Mouse (Mus musculus) lung, adult 18-20 months (tissue): ENCODE data around the gene Smap2.

Experiments
- DNase-seq, 2 experiments: peaks; one replicate each; pipeline ENCODE4 v3.0.0; 2022; ENCODE audit warnings: mixed read lengths in 2 of 2

Smap2 gene

GRCm38 (mm10) chr4:120974711-120975427 lies 42.2 kb downstream of the Smap2 start:
- DNase-seq: peak; percentile 33 to 50

- DNase-seq: no peak
Measured at GRCm38 (mm10) chr4:120971842-120972241, 45.2 kb downstream of the Smap2 start.

- DNase-seq: peak; percentile 14 to 15
Measured at GRCm38 (mm10) chr4:120969382-120970146, 47.5 kb downstream of the Smap2 start.

GRCm38 (mm10) chr4:120968486-120968885 lies 48.6 kb downstream of the Smap2 start:
- no peak for DNase-seq

GRCm38 (mm10) chr4:120955586-120955985 lies 61.5 kb downstream of the Smap2 start:
- no peak for DNase-seq

DNA sequence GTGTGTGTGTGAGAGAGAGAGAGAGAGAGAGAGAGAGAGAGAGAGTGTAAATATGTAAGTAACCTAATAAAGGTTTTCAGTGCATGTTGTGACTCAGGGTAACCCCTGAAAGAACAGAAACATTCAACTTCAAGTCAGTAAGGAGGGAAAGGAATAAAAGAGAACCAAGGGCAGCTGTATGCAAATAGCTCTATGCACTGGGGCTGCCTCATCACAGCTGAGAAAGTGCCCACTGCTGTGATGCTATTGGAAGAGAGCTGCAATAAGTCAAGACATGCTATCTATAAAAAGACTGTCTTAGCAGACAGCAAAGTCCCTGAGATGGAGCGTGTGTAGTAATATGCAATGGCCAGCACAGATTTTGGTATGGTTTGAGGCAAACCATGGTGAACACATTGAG lies 63.4 kb downstream of the Smap2 start:
- no peak for DNase-seq

- DNase-seq: no peak
Measured at GRCm38 (mm10) chr4:120953038-120953437, 64.0 kb downstream of the Smap2 start.

GRCm38 (mm10) chr4:120952163-120952562 lies 64.9 kb downstream of the Smap2 start:
- peak; percentile 7 to 30 for DNase-seq

DNA sequence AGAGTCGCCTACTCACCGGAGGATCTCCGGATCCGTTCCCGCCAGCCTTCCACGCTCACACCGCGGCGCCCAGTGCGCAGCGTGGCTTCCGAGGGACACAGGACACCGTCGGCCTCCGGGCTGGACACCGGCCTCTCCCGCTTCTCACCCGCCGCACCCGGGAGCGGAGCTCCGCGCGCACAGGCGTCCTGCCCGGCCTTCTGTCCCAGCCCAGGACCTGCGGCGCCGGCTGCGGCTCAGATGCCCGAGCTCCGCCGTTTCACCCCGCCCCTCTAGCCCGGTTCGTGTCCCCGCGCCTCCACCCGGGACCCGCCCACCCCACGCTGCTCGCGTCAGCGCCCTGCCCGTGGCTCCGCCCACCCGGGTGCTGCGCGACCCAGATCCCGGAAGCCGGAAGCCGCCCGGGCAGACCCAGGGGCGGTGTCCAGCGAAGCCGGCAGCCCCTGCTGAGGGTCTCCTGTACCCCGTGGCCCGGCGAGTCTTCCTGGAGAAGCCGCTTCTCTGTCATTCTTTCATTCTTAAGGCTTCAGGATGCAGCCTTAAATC lies 65.5 kb downstream of the Smap2 start, which contains the start of gene Zfp69:
TSS of gene Zfp69 (minus strand) at position 272 of the 546 bp plus-strand sequence.
- peak; percentile 91 to 93 for DNase-seq

- DNase-seq: no peak
Measured at GRCm38 (mm10) chr4:120950763-120951427, 66.2 kb downstream of the Smap2 start.

DNA sequence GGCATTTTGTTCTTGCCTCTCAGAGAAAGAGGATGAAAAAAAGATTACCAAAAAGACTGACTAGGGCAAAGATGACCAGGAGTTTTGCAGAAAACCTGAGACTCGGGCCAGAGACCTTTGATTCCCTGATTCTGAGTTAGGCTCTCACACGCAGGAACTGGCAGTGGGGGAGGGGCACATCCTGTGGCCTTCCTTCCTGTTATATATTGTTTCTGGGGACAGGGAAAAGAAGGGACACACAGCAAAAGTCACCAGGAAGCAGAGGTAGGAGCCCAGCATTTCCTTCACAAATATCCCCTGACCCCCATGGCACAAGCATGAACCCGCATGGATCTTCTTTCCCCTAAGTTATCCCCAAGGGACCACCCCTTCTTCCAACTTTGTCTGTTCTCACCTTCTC lies 68.1 kb downstream of the Smap2 start:
- DNase-seq: peak; percentile 12 to 42

DNA sequence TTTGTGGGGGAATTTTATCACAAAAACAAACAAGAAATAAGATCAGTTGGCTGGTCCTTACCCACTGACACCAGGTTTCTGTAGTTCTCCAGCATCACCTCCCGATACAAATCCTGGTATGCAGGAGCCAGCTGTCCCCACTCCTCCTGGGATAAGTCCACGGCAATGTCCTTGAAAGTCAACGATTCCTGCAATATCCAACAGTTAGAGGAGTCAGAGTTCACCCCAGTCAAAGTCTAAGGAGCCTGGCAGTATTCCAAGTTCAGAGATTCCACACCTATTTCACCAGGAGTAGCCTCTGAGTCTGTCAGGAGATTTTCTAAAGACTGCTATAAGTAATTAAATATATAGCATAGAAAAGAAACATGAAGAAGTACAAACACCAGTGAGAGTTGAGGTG lies 82.0 kb downstream of the Smap2 start:
- DNase-seq: no peak

DNA sequence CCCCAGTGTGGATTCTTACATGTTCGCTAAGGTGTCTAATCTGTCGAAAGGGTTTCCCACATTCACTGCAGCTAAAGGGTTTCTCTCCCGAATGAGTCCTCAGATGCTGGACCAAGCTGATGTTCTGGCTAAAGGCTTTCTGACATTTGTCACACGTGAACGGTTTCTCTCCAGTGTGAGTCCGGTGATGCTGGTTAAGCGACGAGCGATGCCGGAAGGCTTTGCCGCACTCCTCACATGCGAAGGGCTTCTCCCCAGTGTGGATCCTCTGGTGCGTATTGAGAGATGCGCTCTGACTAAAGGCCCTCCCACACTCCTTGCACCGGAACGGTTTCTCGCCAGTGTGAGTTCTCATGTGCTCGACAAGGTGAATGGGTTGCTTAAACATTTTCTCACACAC lies 86.3 kb downstream of the Smap2 start:
- DNase-seq: no peak

DNA sequence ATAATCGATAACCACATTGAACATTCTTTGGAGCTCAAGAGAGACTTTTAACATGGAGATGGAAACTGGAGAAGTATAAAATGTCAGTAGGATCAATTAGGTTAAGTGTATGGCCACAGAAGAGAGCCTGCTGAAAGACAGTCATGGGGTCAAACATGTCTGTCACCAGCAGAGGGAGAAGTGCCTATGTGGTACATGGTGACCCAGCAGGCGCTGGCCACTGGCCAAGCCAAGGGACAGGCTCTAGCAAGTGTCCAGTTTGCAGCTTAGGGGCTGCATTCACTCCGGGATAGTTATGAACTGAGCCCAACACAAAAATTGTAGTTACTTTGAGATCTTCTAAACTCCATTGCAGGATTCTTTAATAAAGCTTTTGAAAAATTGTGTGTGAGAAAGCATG lies 88.4 kb downstream of the Smap2 start:
- no peak for DNase-seq

- DNase-seq: peak; percentile 54 to 56
Measured at GRCm38 (mm10) chr4:120925386-120925785, 91.7 kb downstream of the Smap2 start.

GRCm38 (mm10) chr4:120924554-120925299 lies 92.3 kb downstream of the Smap2 start, which contains the start of gene Exo5:
Gene Exo5 (minus strand): TSS chr4:120925017.
- DNase-seq: peak; percentile 90 to 93

GRCm38 (mm10) chr4:120921461-120921860 lies 95.6 kb downstream of the Smap2 start:
- DNase-seq: no peak
